Comparison of ENCODE assay signal across 8 mouse cellular contexts in the genomic region with DNA sequence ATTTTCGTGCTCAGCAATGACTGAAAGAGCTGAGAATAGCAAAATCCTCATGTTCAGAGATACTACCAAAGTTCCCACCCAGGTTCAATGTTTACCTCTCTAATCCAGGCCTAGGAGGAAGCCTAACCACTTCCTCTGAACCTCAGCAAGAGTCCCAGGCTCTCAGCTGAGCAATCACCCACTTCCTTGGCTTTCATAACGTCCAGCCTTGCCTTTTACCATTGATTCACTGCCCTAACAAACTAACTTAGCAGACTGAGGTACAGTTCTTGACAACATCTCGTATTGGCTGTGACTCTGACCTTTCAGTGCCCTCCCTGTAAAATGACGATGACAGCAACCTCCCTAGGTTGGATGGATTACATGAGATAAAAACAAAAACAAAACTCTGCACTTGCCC. TPM values are rescaled to one million over a fixed set of nuclear protein-coding genes. Genes with fewer than 3 reads are reported as not detected.
DNase-seq lines count a peak whose midpoint lies in the region; ATAC-seq lines count a peak whose summit lies in the region.

No protein-coding gene starts in this region.

- H3K9me3 ChIP-seq in forebrain, embryonic 16.5 days (ENCODE audit: control insufficient read depth, low read length): no peaks in the 10 kb centered on the region
- H3K9me3 ChIP-seq in liver, embryonic 16.5 days (replicated peaks; ENCODE audit: control insufficient read depth, low read length): no peaks in the 10 kb centered on the region
- no peaks in the 10 kb centered on the region for H3K9me3 ChIP-seq in stomach, embryonic 16.5 days (replicated peaks; ENCODE audit: control insufficient read depth, low read length)

- peak; percentile 55 for DNase-seq in gastrocnemius, adult 18-20 months (ENCODE audit: low spot score)
- DNase-seq in gastrocnemius, adult 8-10 months (ENCODE audit: low spot score in 2 of 2): no peak
- DNase-seq in A20 (ENCODE audit: low read depth, low spot score): peak; percentile 40
- DNase-seq in adrenal gland, adult 2 months: no peak
- no peak for DNase-seq in layer of hippocampus, adult 9-10 months (ENCODE audit: low spot score)

- WGBS in forebrain, embryonic 16.5 days: 45% methylated on average over 4 of the region's 4 CpGs
- 18% methylated on average over 4 of the region's 4 CpGs for WGBS in liver, embryonic 16.5 days (ENCODE audit: insufficient replicate concordance)
- 36% methylated on average over 4 of the region's 4 CpGs for WGBS in stomach, embryonic 16.5 days

- H3K4me2 ChIP-seq in forebrain, embryonic 16.5 days (ENCODE audit: low read length): peak overlapping the region; percentile 65
- peak overlapping the region; percentile 93 for H3K4me2 ChIP-seq in liver, embryonic 16.5 days (ENCODE audit: low read depth, low read length)
- peak overlapping the region; percentile 98 for H3K4me2 ChIP-seq in stomach, embryonic 16.5 days (ENCODE audit: low read depth, low read length)

- ATAC-seq in forebrain, embryonic 16.5 days: no peak
- no peak for ATAC-seq in liver, embryonic 16.5 days (ENCODE audit: low read depth)
- no peak for ATAC-seq in stomach, embryonic 16.5 days (ENCODE audit: insufficient read depth, low FRiP score)

- no peak overlapping the region for H3K27ac ChIP-seq in forebrain, embryonic 16.5 days (ENCODE audit: low read length)
- H3K27ac ChIP-seq in liver, embryonic 16.5 days (ENCODE audit: low read length): 0 out of 2 replicates have a peak overlapping the region, but pooled peaks have one; percentile 16
- H3K27ac ChIP-seq in stomach, embryonic 16.5 days (ENCODE audit: low read length): peak overlapping the region; percentile 50; the same call in 1 of the 2 replicates

- peak overlapping the region; percentile 99 for H3K9ac ChIP-seq in forebrain, embryonic 16.5 days (replicated peaks; ENCODE audit: low read depth, low read length)
- no peak overlapping the region for H3K9ac ChIP-seq in liver, embryonic 16.5 days (ENCODE audit: low read depth, low read length)
- H3K9ac ChIP-seq in stomach, embryonic 16.5 days (ENCODE audit: low read length): peak overlapping the region; percentile 99

- H3K4me3 ChIP-seq in forebrain, embryonic 16.5 days (replicated peaks; ENCODE audit: low read length): peak overlapping the region; percentile 93
- no peak overlapping the region; the same call in 1 of the 2 replicates for H3K4me3 ChIP-seq in liver, embryonic 16.5 days (ENCODE audit: low read depth, low read length)
- H3K4me3 ChIP-seq in stomach, embryonic 16.5 days (replicated peaks; ENCODE audit: low read length): peak overlapping the region; percentile 93; the same call in 1 of the 2 replicates

- H3K36me3 ChIP-seq in forebrain, embryonic 16.5 days (ENCODE audit: control insufficient read depth, insufficient read depth): no peaks in the 10 kb centered on the region
- H3K36me3 ChIP-seq in liver, embryonic 16.5 days (ENCODE audit: control insufficient read depth, insufficient read depth): no peaks in the 10 kb centered on the region
- H3K36me3 ChIP-seq in stomach, embryonic 16.5 days (ENCODE audit: control insufficient read depth, insufficient read depth, low read length): no peaks in the 10 kb centered on the region

- H3K4me1 ChIP-seq in forebrain, embryonic 16.5 days (replicated peaks; ENCODE audit: control insufficient read depth, insufficient read depth, low read length): peaks cover 38% of the 10 kb centered on the region
- H3K4me1 ChIP-seq in liver, embryonic 16.5 days (ENCODE audit: control insufficient read depth, low read depth, low read length): peaks cover 22% of the 10 kb centered on the region
- H3K4me1 ChIP-seq in stomach, embryonic 16.5 days (ENCODE audit: control insufficient read depth, insufficient read depth, low read length): peaks cover 30% of the 10 kb centered on the region

- no peaks in the 10 kb centered on the region for H3K27me3 ChIP-seq in forebrain, embryonic 16.5 days (replicated peaks; ENCODE audit: control insufficient read depth, insufficient read depth, low read length)
- peaks cover 5% of the 10 kb centered on the region for H3K27me3 ChIP-seq in liver, embryonic 16.5 days (ENCODE audit: control insufficient read depth, insufficient read depth, low read depth, low read length)
- H3K27me3 ChIP-seq in stomach, embryonic 16.5 days (ENCODE audit: control insufficient read depth, insufficient read depth, low read length): no peaks in the 10 kb centered on the region

RNA-seq across cellular contexts. Expression of a gene that starts 2.0 kb away (rescaled TPM):
- 100 to 1,000 TPM; 326 to 336 TPM for total RNA-seq in gastrocnemius, adult 18-20 months (2021)
- total RNA-seq in gastrocnemius, adult 8-10 months (2022): 100 to 1,000 TPM; 341 to 375 (median 357) TPM
- 83.1 and 93.0 TPM in 2 replicates for polyA plus RNA-seq in forebrain, embryonic 16.5 days (2015; fragmentation: Nextera tagmentation; extraction: Ambion mirVana)
- 10.7 and 11.0 TPM in 2 replicates for polyA plus RNA-seq in liver, embryonic 16.5 days (2015; fragmentation: Nextera tagmentation; extraction: Ambion mirVana)
- 40.6 and 46.1 TPM in 2 replicates for polyA plus RNA-seq in stomach, embryonic 16.5 days (2015; fragmentation: Nextera tagmentation; extraction: Ambion mirVana)
- 10 to 100 TPM; 82.3 TPM for total RNA-seq in adrenal gland, adult 2 months (2021)
- polyA plus RNA-seq in adrenal gland, adult 2 months (2012; rRNA removed): 19.4 and 32.0 TPM in 2 replicates

RNA-seq across cellular contexts. Expression of a gene that starts 38.5 kb away (rescaled TPM):
- 10 to 100 TPM; 16.2 to 18.0 TPM for total RNA-seq in gastrocnemius, adult 18-20 months (2021)
- total RNA-seq in gastrocnemius, adult 8-10 months (2022): 10 to 100 TPM in 3 of 4 experiments, 1 to 10 TPM in 1; 10.0 to 15.4 (median 11.6) TPM
- polyA plus RNA-seq in forebrain, embryonic 16.5 days (2015; fragmentation: Nextera tagmentation; extraction: Ambion mirVana): 92.7 and 96.1 TPM in 2 replicates
- polyA plus RNA-seq in liver, embryonic 16.5 days (2015; fragmentation: Nextera tagmentation; extraction: Ambion mirVana): 27.0 and 27.7 TPM in 2 replicates
- 61.1 and 64.5 TPM in 2 replicates for polyA plus RNA-seq in stomach, embryonic 16.5 days (2015; fragmentation: Nextera tagmentation; extraction: Ambion mirVana)
- 10 to 100 TPM; 40.6 to 43.1 TPM for total RNA-seq in adrenal gland, adult 2 months (2021)
- polyA plus RNA-seq in adrenal gland, adult 2 months (2012; rRNA removed): 21.3 and 21.7 TPM in 2 replicates

Comparison
In these comparisons a context has a peak if more than half of its experiments do, and no peak if none do; other contexts are left out.
1. DNase-seq: peak in gastrocnemius, adult 18-20 months (single experiment) and A20 (single experiment); none in gastrocnemius, adult 8-10 months (0 of 2), adrenal gland, adult 2 months (single experiment) and layer of hippocampus, adult 9-10 months (single experiment).
2. Peak in every context shown above with its lines, with median percentiles within 50 percentile points of each other: H3K4me2 ChIP-seq.